Mouse (Mus musculus): ENCODE data around the gene Cyp2c29.
"Not testable (repeated sequence)": the region's sequence is repeated elsewhere in the genome, so short reads cannot be mapped to it uniquely, and the experiment has no call there.

Cyp2c29 gene

GRCm38 (mm10) chr19:39269105-39269504, at the start of gene Cyp2c29:
TSS of gene Cyp2c29 (plus strand) at chr19:39269405.
- not testable (repeated sequence) for DNase-seq (ENCODE audit: low read depth, low spot score)

GRCm38 (mm10) chr19:39267036-39267435, 2.2 kb upstream of the Cyp2c29 start:
- DNase-seq (ENCODE audit: low read depth, low spot score) = not testable (repeated sequence)

- DNase-seq (ENCODE audit: low read depth, low spot score) = no peak
Observed at GRCm38 (mm10) chr19:39282801-39283200, 13.6 kb downstream of the Cyp2c29 start.

- no peak for DNase-seq (ENCODE audit: low read depth, low spot score)
Observed at GRCm38 (mm10) chr19:39285637-39286036, 16.4 kb downstream of the Cyp2c29 start.

GRCm38 (mm10) chr19:39286825-39287224, 17.6 kb downstream of the Cyp2c29 start:
- DNase-seq (ENCODE audit: low read depth, low spot score) = no peak

GRCm38 (mm10) chr19:39288978-39289377, 19.8 kb downstream of the Cyp2c29 start:
- DNase-seq (ENCODE audit: low read depth, low spot score) = no peak
